Mouse (Mus musculus) spleen, adult 2 months (tissue): ENCODE data around the gene Pwp2.

Source experiments
- CTCF ChIP-seq: fragments of 200-500 bp; IDR thresholded peaks from 2 replicates; pipeline ENCODE4 v1.5.1; 2011; ENCODE audit warnings: mild to moderate bottlenecking, inconsistent platforms; ENCODE audit not compliant: insufficient read depth, insufficient read length, insufficient replicate concordance; ENCODE audit errors: extremely low read depth
- POLR2A ChIP-seq: fragments of 200-500 bp; IDR thresholded peaks from 2 replicates; pipeline ENCODE4 v1.6.1; 2011; ENCODE audit warnings: low read depth, low read length, inconsistent platforms

DNA sequence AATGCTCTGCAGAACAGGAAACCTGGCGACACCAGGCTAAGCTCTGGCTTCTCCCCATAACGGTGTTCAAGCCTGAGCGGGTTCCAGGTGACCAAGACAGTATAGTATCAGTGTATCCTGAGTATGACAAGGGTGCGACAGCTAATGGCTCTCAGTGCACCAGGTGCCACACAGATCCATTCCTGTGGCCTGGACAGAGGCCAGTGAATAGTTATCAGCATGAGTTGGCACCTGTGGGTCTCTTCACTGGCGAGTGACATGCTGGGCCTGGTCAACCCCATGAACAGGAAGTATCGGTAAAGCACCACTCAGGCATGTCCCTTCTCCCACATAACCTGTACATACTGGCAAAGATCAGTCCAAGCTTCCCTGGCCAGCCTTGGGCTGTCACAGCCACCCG, 13.9 kb downstream of the Pwp2 start:
- TF ChIP-seq POLR2A (no peak), CTCF (no peak)
